Mouse (Mus musculus): ENCODE measurements around the gene Gpr152.

DNA sequence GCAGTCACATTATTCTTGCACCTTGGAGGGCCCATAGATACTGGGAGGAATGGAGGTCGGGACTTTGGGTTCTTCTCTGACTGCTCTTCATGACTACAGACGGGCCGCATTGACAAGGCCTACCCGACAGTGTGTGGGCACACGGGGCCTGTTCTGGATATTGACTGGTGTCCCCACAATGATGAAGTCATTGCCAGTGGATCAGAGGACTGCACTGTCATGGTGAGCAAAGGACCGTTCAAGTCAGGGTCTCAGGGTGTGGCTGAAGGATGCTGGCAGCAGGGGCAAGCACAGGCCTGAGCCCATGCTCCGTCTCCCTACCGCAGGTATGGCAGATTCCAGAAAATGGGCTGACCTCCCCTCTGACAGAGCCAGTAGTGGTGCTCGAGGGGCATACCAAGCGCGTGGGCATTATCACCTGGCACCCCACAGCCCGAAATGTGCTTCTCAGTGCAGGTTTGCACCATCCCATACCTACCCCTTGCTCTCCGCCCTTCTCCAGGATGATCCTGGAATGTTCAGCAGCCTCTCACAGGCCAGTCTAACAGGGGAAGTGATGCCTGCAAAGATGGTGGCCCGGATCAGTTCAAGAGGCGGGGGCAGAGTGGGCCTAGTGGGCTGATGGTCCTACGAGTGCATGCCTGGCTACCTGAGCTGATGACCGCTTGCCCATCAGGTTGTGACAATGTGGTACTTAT is 10.3 kb downstream of the Gpr152 start:
- no peak for TF ChIP-seq POLR2A (IDR thresholded peaks at IDR 0.05; ENCODE audit: insufficient read depth, low read length)
- TF ChIP-seq CTCF (IDR thresholded peaks at IDR 0.05; ENCODE audit: low read depth, low read length) = no peak
- no peak for TF ChIP-seq EP300 (IDR thresholded peaks at IDR 0.05; ENCODE audit: insufficient read depth, low read depth, low read length)

All from ES-Bruce4 (cell line).